Mouse (Mus musculus) erythroblast, embryonic 14.5 days (primary cell): ENCODE results near the gene Rhoh. TPM values are rescaled to one million over a fixed set of nuclear protein-coding genes. Genes with fewer than 3 reads are reported as not detected.

Experiments used
- H3K27me3 ChIP-seq: 2 replicates; pipeline ENCODE4 v1.6.1; 2012; ENCODE audit warnings: inconsistent platforms; ENCODE audit not compliant: control insufficient read depth
- H3K36me3 ChIP-seq: 2 replicates; pipeline ENCODE4 v1.6.1; 2012; ENCODE audit warnings: mild to moderate bottlenecking, inconsistent platforms; ENCODE audit not compliant: control insufficient read depth
- H3K4me1 ChIP-seq: 2 replicates; pipeline ENCODE4 v1.6.1; 2012; ENCODE audit warnings: inconsistent platforms; ENCODE audit not compliant: control insufficient read depth
- H3K4me3 ChIP-seq: replicated peaks from 2 replicates; pipeline ENCODE3; 2012; ENCODE audit warnings: moderate library complexity, mild to moderate bottlenecking, inconsistent platforms
- H3K9me3 ChIP-seq: 2 replicates; pipeline ENCODE4 v1.6.1; 2012; ENCODE audit warnings: low read length, inconsistent platforms, mixed read lengths; ENCODE audit not compliant: control insufficient read depth
- GATA1 ChIP-seq: IDR thresholded peaks from 2 replicates; pipeline ENCODE4 v1.6.1; 2012; ENCODE audit warnings: low read length, inconsistent platforms, mixed read lengths
- TAL1 ChIP-seq: IDR thresholded peaks from 3 replicates; pipeline ENCODE4 v1.6.1; 2012; ENCODE audit warnings: low read length, inconsistent platforms, mixed read lengths
- polyA plus RNA-seq: library from polyadenylated mRNA; stranded (reverse); fragments of >175 nt; gene quantifications from 2 replicates; pipeline ENCODE4 v1.2.3, GENCODE M21; 2012

Rhoh gene
- polyA plus RNA-seq, 1 experiment, result not detected

DNA sequence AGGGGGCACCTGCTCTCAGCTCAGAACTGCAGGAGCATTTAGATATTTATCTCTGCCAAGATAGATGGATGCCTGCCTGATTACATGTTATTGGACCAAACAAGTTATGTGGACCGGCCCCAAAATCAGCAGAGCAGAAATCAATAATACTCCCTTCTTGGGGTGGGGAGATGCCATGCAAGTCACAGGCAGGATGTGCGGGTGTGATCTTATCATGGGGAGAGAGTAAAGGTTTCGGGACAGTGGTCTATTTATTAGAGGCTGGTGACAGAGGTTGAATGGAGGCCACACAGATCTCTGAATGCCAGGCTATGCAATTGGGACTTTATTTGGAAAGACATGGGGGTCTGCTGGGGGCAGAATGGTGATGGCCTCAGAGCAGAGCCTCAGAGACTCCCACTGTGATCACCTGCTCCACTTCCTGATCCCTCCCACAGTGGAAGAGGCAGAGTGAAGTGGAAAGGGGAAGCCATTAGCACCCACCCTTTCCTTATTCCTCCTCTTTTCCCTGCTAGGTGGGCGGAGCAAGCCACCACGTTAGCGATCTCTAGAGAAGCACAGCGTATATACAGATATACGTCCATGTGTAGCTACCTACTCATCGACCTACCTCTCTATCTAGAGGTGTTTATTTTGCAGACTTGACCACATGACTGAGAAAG lies 60.6 kb downstream of the Rhoh start:
- Histone ChIP-seq H3K9me3 (no peaks in the 10 kb centered on the region), H3K4me3 (no peak overlapping the region), H3K27me3 (no peaks in the 10 kb centered on the region), H3K4me1 (no peaks in the 10 kb centered on the region), H3K36me3 (no peaks in the 10 kb centered on the region)
- TF ChIP-seq TAL1, result no peak
- no peak for TF ChIP-seq GATA1

DNA sequence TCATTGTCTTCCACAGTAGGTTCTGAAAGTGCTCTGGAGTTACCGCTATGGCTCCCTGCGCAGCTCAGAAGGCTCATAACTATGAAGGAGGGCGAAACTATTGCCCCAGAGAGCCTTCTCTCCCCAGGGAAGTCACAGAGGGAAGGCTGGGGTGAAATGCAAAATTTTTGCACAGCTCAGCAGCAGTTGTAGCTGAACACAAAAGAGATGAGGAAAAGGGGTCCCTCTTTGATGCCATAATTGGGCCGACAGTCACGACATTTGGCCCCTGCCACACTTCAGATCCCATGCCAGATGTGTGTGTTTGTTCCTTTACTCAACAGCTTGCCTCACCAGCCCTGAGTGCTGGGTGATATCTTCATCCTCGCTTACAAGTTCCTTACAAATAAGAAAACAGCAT lies 65.7 kb downstream of the Rhoh start:
- Histone ChIP-seq H3K27me3 (no peaks in the 10 kb centered on the region), H3K9me3 (no peaks in the 10 kb centered on the region), H3K4me1 (no peaks in the 10 kb centered on the region), H3K4me3 (no peak overlapping the region), H3K36me3 (no peaks in the 10 kb centered on the region)
- TF ChIP-seq TAL1 (no peak), GATA1 (no peak)

DNA sequence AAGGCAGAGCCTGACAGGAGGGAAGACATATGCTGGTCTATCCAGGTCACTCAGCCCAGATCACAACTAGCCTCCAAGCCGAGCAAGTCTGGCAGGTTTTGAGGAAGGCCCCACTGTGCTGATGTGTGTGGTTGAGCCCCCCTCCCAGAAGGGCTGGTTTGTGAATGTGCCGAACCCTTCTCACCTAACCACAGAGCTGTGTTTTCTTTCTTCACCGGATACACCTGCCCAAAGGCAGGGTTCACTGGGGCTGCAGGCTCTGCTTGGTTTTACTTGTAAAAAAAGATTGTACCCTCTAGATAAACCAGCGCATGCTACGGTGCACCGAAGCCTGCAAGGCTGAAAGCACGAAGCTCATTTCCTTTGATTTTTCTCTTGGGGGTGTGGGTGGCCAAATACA lies 68.1 kb downstream of the Rhoh start:
- Histone ChIP-seq H3K36me3 (no peaks in the 10 kb centered on the region), H3K4me1 (no peaks in the 10 kb centered on the region), H3K9me3 (no peaks in the 10 kb centered on the region), H3K27me3 (no peaks in the 10 kb centered on the region), H3K4me3 (no peak overlapping the region)
- TF ChIP-seq GATA1 (no peak), TAL1 (no peak)

DNA sequence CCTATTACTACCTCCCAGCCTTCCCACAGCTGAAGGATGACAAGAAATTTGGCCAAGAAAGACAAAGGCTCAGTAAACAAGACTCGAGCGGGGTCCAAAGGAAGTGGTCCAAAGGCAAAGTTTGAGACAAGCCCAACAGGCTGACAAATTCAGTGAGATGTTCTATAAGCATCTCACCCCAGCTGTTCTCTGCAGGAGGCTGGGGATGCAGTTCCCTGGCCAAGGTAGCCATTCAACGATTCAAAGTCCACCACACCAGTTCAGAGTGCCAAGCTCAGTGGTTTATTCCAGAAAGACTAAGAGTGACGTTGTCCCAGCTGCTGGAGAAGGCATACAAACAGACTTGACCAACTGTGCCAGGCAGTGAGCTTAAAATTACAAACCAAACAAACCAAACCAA lies 69.2 kb downstream of the Rhoh start:
- H3K4me1 ChIP-seq, result no peaks in the 10 kb centered on the region
- no peak overlapping the region for H3K4me3 ChIP-seq
- TF ChIP-seq TAL1 (no peak), GATA1 (no peak)
- H3K9me3 ChIP-seq, result no peaks in the 10 kb centered on the region
- H3K27me3 ChIP-seq, result no peaks in the 10 kb centered on the region
- no peaks in the 10 kb centered on the region for H3K36me3 ChIP-seq

DNA sequence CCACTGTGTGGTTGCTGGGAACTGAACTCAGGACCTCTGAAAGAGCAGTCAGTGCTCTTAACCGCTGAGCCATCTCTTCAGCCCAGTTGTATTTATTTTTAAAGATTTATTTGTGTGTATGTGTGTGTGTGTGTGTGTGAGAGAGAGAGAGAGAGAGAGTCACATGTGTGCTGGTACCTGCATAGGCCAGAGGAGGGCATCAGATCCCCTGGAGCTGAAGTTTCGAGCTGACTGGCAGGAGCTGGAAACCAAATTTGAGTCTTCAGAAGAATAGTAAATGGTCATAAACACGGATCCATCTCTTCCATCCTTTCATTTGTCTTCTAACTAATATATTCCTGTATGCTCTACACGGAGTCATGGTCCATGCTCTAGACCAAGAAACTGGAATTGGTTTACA lies 72.2 kb downstream of the Rhoh start:
- H3K27me3 ChIP-seq, result no peaks in the 10 kb centered on the region
- H3K36me3 ChIP-seq, result no peaks in the 10 kb centered on the region
- H3K4me3 ChIP-seq, result no peak overlapping the region
- H3K4me1 ChIP-seq, result no peaks in the 10 kb centered on the region
- TF ChIP-seq TAL1, result no peak
- TF ChIP-seq GATA1, result no peak
- no peaks in the 10 kb centered on the region for H3K9me3 ChIP-seq

DNA sequence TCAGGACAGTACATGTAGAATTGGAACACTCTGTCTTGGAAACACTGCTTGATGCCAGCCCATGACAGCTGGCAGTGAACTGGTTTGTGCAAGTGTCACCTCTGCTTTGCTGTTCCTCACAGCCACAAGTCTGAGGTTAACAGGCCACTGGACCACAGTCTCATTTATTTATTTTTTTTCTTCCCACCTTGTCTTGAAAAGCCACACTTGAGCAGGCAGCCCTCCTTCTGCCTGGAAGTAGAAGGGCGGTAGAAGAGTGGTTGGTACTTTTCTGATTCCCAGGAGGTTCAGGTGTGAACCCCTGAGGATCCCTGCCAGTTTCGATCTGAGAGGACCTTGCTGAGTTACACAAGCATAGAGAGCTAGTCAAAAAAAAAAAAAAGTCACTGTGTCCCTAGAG lies 72.8 kb downstream of the Rhoh start:
- no peak for TF ChIP-seq TAL1
- no peak for TF ChIP-seq GATA1
- Histone ChIP-seq H3K4me1 (no peaks in the 10 kb centered on the region), H3K9me3 (no peaks in the 10 kb centered on the region), H3K4me3 (no peak overlapping the region), H3K27me3 (no peaks in the 10 kb centered on the region), H3K36me3 (no peaks in the 10 kb centered on the region)

DNA sequence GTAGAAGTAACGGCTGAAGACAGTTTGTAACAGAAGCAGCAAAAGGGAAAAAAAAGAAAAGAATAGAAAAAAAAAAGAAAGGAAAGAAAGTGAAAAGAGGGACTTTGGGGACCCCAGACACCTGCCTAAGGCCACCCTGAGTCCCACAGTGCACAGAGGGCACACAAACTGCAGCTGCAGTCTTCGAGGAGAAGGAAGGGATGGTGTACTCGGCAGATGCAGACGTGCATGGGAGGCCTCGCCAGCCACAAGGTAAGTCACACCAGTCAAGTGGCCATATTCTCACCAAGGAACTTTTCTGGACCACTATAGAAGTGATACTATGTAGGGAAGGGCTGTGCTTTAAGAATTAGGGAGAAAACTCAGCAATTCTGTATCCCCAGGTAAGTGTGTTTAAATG lies 73.8 kb downstream of the Rhoh start, which contains the start of gene Chrna9:
Chrna9 (plus strand) TSS at position 139 of the 400 bp plus-strand sequence.
- Histone ChIP-seq H3K27me3 (no peaks in the 10 kb centered on the region), H3K9me3 (no peaks in the 10 kb centered on the region), H3K36me3 (no peaks in the 10 kb centered on the region), H3K4me3 (no peak within 1 kb of the TSS), H3K4me1 (no peaks in the 10 kb centered on the region)
- TF ChIP-seq TAL1, result no peak

DNA sequence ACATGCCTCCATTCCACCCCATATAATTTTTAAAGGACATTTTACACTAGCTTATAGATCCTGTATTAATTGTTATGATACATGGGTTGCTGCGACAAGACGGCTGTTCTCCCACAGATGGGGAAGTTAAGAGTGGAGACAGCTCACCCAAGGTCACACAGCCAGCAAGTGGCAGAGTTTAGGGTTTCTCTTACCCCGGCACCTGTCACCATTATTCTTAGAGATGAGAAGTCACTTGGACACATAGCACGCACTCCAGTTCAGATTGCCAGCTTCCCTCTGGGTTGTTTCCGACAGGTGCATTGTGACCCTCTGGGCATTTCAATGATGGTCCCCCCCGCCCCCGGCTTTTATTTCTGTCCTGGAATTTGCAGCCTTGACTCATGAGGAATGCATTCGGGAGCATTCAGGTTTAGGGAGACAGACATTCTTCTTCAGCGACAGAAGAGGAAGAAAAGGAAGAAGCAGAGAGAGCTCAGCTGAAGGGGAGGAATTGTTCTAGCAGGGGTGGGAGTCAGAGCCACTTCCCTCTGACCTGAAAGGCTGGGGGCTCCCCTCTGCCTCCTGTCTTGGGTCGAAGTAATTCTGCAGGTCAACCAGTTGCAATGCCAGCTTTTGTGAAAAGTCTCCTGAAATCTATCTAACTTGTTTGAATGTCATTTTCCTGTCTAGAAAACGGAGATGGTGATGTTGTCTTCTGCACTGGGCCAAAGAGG lies 76.2 kb downstream of the Rhoh start:
- Histone ChIP-seq H3K4me3 (no peak overlapping the region), H3K36me3 (no peaks in the 10 kb centered on the region), H3K27me3 (no peaks in the 10 kb centered on the region), H3K4me1 (no peaks in the 10 kb centered on the region), H3K9me3 (no peaks in the 10 kb centered on the region)
- TF ChIP-seq GATA1, result no peak
- TF ChIP-seq TAL1, result no peak

DNA sequence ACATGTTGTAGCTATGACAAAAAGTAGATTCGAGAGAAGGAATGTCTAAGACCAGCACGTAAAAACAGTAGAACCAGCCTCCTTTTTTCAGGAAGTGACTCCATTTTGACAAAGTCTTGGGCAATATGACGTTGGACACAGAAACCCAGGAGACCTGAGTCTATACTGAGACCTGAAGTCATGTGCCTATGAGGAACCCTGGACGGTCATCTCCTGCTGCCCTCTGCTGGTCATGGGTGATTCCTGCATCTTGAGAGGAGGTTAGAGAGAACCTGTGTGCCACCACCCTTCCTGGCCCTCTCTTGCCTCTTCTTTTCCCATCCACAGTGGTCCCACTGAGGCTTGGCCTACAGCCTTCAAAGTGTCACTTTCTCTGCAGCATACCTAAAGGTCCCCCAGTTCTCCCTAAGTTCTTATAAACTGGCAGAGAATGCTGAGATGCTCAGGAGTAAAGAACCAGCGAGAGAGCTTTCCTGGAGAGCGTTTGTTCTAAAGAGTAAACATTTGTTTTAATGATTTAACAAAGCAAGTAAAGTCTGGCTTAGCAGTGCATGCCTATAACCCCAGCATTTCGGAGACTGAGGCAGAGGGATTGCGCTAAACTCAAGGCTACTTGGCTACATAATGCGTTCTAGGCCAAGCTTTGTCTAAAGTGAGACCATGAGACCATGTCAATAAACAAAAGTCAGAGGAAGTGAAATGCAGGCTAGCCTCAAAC lies 77.1 kb downstream of the Rhoh start:
- H3K27me3 ChIP-seq, result no peaks in the 10 kb centered on the region
- H3K9me3 ChIP-seq, result no peaks in the 10 kb centered on the region
- TF ChIP-seq TAL1, result no peak
- TF ChIP-seq GATA1, result no peak
- H3K36me3 ChIP-seq, result no peaks in the 10 kb centered on the region
- no peaks in the 10 kb centered on the region for H3K4me1 ChIP-seq
- no peak overlapping the region for H3K4me3 ChIP-seq
